Mouse (Mus musculus): ENCODE data around the gene Sipa1l1.

DNA sequence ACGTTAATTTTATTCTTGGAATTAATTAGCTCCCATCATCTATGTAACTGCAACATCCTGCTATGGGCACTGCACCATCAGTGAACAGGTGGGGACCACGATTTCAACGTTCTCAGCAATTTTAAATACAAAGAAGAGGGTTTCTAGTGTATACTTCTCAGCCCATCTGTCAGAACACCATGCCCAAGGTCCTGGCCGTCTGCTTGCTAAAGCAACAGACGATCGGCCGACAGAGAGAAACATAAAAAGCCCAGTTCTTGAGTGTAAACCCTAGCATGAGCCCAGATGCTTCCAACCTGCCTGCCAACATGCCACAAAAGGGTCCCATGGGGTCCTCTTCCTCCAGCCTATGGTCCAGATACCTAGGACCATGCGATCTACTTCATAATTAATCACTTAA lies 288.9 kb downstream of the Sipa1l1 start:
- TF ChIP-seq GATA1 (IDR thresholded peaks at IDR 0.05; ENCODE audit: low read length) (no peak), TAL1 (IDR thresholded peaks at IDR 0.05; ENCODE audit: low read length) (no peak)

Measured in erythroblast, embryonic 14.5 days (primary cell).